Mouse (Mus musculus): Measurements from ENCODE around the gene Prickle1.

Gene Prickle1

DNA sequence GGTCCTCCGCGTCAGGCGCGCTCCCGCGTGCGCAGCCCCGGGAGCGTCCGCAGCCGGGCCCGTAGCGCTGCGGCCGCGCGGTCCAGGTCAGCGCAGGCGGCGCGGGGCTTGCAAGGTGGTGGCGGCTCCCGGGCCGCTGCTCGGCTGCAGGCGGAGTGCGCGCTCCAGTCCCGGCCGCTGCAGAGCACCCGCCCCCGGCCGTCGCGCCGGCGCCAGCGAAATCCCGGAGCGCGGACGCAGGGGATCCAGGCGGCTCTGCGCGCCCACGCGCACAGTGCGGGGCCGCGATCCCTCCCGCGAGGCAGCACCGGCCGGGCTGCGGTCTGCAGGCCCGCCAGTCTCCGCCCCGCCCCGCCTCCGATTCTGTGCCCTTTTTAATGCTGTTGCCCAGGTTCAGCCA lies at the start of gene Prickle1:
Gene Prickle1 (minus strand): TSS at position 146 of the 400 bp plus-strand sequence.
- DNase-seq (ENCODE audit: low read depth) = peak; percentile 84

DNA sequence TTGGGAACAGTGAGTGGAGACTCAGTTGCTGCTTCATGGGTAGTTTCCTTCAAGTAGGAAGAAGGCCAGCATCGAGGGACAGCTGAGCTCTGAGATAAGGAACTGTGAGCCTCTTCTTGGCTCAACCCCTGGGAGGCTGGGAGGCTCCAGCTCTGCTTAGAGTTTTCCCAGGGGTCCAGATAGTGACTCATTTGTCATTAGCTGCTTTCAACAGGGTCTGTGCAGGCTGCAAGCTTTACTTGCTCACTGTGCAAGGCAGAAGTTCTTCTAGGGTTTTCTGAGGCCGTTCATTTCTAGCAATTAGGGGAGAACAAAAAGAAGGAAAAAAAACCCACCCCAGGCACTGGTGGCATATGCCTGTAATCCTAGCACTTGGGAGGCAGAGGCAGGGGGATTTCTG lies 44.5 kb upstream of the Prickle1 start:
- DNase-seq (ENCODE audit: low read depth) = no peak

DNA sequence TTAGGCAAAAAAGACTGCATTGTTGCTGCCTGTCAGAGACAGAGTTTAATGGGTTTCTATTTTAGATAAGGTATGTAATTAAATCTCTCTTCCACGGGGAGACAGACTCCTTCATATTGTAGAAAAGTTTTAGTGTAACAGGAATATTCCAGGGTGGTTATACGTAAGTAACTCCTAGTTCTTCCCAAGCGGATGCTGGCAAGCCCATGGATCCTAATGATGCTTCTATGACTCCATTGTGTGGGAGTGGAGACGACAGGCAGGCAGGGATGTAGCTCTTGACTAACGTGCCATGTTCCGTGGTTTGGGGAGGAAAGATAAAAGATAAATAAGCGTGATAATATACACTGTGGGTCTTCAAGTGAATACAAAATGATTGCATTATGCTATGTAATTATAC lies 41.3 kb upstream of the Prickle1 start:
- no peak for DNase-seq (ENCODE audit: low read depth)

DNA sequence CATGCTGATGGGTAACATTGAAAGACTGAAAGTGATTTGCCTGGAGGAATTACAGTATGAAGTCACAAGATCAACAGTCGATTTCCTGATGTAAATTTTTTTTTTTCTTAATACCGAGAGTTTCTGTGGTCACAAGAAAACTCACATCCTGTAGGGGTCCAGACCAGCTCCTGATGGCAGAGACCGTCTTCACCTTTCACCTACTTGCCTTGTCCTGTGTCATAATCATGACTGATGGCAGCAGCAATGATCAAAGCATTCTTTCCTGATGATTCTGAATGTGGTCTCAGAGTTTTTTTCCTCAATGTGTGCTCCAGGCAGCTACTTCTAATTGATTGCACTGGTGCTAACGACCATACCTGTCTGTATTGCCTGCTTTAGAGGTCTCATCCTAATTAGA lies 39.9 kb upstream of the Prickle1 start:
- no peak for DNase-seq (ENCODE audit: low read depth)

DNA sequence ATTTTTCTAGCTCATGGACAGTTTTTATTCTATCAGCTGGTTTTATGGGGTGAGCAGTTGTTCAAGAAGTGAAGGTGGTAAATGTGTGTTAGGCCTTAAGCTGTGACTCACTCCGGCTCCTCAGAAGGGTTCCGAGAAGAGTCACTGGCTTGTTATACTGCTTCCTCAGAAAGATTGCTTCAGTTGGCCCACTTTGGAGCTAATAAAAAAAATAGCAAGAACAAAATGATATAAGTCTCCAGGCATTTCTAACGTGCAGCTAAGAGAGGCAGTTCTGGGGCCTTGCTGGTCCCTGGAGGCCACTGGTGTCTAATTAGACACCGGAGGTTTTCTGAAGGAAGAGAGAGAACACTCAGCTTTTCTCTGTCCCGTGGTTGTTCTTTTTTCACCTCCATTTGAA lies 38.8 kb upstream of the Prickle1 start:
- DNase-seq (ENCODE audit: low read depth) = no peak

DNA sequence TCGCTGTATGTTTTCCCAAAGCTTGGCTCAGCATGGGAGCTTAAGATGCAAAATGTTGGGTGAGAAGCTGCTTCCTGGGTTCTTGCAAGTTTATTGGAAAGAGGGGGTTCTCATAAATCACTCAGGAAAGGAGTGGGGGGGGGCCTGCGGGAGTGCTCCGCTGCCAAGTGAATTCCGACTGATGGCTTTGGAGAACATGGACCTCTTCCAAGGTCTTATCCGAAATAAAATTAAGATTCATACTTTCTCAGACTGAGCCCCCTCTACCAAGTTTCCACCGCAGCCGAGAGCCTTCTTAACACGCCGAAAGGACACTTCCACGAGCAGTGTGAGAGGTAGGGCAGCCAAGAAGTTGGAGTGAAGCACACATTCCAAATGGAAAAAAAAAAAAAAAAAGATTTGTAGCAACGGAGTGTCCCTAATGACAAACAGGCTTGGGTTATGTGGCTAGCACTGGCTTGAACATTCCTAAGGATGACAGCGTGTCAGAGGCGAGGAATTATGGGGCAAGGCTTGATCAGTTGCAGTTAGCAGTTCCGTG lies 34.4 kb upstream of the Prickle1 start:
- no peak for DNase-seq (ENCODE audit: low read depth)

DNA sequence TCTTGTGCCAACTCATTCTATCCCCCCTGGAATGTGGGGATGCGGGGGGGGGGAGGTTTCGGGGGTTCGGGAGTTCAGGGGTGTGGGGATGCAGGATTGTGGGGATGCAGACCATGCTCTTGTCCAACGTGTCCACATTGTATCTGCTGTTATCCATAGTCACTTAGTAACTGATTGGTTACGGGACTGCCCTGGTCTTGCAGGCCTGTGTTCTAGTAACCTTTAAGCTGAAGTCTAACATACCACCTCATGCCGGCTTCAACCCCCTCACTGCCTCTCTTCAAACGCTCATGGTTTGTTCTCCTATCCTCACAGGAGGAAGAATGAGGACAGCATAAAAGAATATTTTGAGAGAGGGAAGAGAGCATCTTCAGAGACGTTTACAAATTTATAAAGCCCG lies 33.5 kb upstream of the Prickle1 start:
- DNase-seq (ENCODE audit: low read depth) = no peak

DNA sequence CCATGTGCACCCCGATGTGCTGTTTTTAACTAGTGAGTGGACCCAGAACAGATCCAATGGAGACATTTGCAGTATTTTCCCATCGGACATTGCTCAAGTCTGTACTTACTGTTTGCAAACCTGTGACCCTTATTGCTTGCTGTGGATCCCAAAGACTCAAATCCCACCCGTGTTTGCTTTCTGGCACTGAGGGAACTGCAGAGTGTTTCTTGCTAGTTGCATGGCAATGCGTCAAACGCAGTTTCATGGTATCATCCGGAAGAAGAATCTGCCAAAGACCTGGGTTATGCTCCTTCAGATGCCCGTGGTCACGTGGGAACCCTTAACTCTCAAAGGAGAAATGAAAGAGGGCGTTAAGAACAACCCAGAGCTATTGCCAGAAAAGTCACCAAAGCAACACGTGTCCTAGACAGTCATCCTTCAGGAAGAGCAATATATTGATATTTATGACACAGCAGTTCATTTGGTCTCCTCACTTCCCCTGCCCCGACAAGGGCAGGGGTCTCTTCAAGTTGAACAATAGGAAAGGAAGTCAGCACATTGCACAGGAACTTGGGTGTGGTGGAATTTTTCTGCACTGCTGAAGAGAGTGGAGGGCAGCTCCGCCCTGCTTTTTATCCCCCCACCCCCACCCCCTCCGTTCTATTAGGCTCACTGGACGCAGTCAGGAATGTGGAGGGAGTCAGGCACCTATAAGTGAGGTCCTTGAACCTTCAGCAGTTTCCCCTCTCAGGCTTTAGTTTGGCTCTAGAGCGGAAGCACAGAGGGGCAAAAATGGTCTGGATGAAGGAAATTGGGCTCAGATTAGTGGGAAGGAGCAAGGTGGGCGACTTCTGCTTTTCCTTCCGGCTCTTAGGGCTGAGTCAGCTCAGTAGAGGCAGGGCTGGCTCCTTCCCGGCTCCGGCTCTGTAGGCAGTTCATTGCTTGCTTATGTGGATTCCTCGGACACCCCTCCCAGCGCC lies 32.4 kb upstream of the Prickle1 start:
- peak; percentile 52 for DNase-seq (ENCODE audit: low read depth)

DNA sequence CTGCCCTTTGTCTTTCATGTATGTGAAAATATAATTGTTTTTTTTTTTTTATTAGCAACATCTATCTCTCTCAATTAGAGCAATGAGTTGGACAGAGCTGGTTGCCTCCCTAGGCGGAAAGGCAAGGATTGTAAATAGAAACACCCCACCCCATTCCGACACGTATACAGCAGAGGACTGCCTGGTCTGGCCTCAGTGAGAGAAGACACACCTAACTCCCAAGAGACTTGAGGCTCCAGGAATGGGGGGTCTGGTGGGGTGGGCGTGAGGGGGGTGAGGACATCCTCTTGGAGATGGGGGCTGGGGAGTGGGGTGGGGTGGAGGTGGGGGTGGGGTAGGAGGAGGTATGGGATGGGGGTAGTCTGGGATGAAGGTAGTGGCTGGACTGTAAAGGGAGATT lies 23.9 kb upstream of the Prickle1 start:
- no peak for DNase-seq (ENCODE audit: low read depth)

DNA sequence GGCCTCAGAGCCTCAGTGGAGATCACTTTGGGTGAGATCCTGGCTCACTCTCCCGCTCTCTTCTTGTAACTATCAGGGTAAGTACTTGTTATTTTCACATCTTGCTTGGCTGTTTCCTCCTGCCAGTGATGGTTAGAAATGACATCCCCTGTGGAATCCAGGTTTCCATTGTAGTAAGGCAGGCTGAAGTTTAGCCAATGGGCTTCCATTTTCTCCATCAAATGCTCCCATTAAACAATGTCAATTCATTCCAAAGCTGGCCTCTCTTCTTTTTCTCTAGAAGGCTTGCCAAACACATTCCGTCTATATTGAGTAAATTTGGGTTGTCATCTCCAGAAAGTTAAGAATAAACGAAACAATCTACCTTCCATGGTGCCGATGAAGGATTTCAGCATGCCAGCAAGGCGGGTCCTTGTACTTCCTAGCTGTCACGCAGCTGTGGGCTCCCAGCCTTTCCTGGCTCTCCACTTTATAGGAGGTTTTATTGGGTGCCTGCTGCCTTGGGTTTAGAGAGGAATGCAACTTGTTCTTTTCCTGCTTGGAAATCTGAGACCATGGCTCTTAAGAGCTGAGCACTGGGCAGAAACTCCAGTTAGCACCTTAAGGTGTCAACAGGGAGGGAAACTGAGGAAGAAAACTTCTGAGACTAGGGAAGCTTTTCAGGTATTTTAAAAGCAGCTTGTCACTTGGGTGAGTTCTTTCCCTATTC lies 22.9 kb upstream of the Prickle1 start:
- DNase-seq (ENCODE audit: low read depth) = no peak

DNA sequence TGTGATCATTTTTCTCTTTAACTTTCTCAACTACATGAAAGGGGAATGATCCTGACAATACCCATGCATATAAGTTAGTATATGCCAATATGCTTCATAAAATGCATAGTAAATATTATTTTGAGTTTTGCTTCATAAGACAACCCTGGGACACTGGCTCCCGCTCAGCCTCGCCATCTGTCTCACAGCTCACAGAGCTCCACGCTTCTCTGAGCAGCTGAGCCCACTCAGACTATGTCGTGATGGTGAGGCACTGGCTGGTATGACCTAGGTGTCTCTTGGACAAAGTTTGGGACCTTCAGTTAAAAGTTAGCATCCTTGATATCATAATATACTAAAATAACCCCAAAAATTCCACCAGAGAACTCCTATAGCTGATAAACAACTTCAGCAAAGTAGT lies 20.6 kb upstream of the Prickle1 start:
- no peak for DNase-seq (ENCODE audit: low read depth)

DNA sequence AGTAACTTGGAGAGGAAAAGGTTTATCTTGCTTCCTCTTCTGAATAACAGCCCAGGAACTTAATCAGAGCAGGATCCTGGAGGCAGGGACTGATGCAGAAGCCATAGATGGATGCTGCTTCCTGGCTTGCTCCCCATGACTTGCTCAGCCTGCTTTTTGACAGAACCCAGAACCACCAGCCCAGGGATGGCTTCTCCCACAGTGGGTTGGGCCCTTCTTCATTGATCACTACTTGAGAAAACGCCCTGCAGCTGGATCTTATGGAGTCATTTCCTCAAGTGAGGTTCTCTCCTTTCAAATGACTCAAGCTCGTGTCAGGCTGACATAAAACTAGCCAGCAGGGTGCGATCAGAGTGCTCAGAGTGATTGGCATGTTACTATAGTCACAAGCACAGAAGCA lies 19.3 kb upstream of the Prickle1 start:
- no peak for DNase-seq (ENCODE audit: low read depth)

DNA sequence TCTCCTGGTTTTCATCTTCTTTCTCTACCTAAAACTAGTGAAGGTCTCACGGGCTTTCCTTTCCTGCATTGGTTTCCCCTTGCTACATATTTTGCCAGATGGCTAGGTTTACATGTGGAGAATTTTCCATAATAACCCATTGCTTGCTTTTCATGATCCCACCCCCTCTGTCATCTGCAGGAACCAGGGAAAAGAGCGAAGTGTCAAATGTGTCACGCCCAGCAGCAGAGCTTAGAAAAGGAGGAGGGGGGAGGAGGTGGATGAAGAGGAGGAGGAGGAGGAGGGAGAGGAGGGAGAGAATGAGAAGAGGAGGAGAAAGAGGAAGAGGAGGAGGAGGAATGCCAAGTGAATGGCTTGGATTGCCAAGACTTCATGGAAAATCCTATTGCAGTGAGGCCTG lies 17.9 kb upstream of the Prickle1 start:
- no peak for DNase-seq (ENCODE audit: low read depth)

DNA sequence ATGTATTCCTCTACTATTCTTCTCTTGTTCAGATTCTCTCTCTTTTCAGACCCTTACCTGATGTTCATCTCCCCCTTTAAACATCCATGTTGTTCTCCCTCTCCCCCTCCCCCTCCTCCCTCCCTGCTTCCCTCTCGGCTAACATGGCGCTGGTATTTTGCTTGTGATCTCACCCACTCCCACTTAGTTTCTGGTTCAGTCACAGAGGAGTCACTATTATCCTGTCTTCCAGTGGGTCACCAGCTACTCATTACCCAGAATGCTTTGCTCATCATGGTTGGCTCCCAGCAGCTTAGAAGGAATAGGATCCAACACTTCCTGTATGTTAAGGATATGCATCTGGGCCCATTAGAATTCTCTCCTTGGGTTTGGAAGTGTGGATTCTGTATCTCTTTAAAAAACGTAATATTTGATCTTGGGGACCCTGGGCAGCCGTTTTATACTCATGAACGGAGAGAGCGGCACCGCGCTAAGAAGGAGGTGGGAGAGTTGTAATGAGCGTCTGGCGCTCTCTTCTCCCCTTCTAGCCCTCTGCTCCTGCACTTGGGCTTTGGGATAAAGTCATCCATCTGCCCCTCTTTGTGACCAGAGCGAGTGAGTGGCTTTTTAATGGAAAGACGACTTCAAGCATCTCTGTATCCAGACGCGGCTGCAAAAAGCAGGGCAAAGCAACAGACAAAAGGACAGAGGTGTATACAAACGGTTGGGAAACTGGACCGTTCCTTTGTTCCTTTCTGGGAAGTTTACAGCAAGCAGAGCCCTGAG lies 16.0 kb upstream of the Prickle1 start:
- DNase-seq (ENCODE audit: low read depth) = no peak

DNA sequence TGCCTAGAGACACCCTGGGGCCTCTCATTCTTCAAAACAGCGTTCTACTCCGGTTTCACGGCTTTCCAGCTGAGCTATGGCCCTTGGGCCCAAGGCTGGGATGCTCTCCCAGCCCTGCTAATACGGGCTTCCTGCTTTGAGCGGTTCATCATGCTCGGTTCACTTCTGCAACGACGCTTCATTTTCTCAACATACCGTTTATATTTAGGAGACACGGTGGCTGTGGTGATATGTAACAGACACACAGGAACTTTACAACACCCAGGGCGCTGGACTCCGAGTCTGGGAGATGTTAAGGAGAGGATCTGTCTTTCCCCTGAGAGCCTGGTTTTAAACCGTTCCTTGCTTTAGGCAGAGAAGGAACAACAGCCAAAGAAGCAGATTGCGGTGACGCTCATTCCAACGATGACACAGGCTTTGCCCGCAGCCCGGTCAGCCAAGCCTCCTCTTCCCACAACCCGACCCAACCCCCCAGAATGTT lies 15.1 kb upstream of the Prickle1 start:
- DNase-seq (ENCODE audit: low read depth) = no peak

DNA sequence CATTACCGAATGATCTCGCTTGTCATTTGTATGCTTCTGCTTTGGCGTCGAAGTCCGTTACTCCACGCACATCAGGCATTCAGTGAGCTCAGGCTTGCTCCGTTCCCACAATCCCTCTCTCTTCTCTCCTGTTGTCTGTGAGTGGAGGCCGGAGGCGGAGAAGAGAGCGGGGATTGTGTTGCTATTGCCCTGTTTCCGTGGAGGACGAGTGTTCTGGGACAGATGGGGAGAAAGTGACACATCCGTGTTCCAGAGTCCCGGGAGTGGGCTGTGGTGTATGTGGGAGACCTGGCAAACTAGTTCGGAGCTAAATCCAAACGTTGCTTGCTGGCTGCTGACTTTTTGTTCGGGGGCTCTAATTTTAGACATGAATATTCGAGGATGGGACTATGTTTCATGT lies 14.6 kb upstream of the Prickle1 start:
- no peak for DNase-seq (ENCODE audit: low read depth)

DNA sequence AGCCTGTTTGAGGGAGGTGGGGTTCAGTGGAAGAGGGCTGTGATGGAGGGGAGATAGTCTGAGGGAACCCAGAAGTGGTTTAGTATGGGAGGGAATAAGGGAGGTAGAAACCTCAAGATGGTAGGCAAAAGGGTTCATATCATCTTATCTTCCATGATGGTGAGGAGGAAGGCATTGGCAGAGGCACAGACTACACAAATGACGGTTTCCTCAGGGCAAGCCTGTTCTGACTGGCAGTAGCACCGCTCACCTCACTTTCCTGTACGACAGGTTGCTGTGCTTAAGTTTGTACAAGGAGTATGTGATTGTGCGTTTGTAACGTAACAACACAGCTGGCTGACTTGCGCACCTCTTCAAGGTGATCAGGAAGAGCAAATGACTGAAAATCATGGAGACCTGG lies 7.2 kb upstream of the Prickle1 start:
- peak; percentile 26 for DNase-seq (ENCODE audit: low read depth)

DNA sequence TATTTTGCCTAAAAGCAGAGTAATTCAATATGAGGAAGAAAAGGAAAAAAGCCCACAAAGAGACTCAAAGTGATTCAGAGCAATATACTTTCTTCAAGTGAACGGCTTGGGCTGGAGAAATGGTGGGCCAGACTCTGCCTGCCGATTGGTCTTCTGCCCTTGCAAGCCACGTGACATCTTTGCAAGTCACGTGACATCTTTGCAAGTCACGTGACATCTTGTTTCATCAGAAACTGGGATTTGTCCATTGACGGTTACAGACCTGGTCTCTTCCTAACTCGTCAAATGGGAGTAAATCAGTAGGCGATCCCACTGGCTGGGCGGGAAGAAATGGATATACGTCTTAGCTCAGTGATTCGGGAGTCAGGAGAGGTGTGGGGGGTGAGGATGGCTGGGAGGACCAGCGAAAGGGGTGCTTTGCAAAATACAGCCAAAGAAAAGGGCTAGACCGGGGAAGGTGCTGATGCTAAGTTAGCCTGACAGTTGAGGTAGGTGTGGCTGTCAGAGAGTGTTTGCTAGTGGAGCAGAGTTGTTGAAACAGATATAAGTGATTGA lies 5.8 kb upstream of the Prickle1 start:
- no peak for DNase-seq (ENCODE audit: low read depth)

DNA sequence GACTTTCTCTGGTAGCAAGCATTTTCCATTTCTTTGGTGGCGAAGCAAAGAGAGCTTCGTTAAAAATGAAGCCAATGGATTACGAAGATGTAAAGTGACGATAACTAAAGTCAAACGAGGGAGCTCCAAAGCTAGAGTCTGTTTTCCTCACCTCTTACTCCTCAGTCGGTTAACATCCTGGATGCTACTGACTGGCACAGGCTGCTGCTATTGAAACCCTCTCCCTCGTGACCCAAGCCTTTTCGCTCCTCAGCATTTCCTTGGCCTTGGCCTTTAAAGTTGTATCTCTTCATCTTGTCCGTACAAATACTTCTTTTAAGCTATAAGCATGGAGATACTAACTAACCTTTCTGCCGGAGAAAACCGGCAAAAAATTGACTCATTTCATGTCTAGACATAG lies 1.3 kb upstream of the Prickle1 start:
- DNase-seq (ENCODE audit: low read depth) = no peak

DNA sequence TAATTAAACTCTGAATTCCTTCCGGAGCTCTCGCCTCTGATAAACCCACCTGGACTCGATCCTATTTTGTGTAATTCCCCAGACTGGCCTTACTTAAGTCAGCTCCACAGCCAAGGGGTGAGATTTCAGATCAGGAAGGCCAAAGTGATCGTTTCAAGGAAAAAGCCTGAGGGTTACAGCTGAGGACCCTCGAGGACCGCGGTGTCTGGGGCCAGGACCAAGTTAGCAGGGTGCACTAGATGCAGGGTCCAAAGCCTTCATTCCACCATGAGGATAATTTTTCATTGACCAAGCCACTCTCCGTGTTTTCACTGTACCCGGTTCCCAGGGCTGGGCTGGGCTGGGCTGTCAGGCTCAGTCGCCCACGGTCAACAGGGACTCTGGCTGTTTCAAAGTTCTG lies 594 bp upstream of the Prickle1 start:
- no peak for DNase-seq (ENCODE audit: low read depth)

DNA sequence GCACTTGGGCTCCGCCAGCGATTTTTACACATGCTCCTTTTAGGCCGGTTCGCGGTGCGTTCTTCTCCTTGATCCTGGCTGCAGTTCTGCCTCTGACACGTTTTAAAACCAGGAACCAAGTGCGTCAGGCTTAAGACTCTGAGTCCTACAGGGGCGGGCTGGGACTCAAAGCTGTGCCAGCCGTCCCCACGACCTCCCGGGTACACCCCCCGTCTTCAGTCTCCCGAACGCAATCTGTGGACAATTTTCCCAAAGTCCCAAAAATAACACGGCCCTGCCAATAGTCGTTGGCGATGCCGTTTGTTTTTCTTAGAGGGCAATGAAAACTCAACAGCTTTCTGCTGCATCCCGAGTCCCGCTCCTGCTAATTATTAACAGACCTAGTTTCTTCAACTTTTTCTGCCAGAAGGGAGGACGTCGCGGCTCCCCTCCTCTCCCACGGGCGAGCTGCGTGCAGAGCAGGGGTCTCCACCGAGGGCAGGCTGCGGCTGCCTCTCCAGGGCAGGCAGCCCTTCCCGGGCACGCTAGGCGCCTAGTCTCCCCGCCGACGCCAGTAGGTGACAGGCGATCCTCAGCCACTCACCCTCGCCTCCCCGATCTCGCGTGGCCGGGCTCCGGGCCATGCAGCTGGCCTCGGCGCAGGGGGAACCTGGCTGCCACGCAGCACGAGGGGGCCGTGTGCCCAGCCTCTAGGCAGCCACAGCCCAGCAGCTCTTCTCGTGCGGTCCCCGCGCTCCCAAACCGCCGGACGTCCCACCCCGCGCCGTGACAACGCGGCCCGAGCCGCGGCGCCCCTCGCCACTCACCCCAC lies 598 bp downstream of the Prickle1 start:
- peak; percentile 58 for DNase-seq (ENCODE audit: low read depth)
